Mouse (Mus musculus) thymus, adult 2 months (tissue): ENCODE results near the gene Gpd1l. TPM values are rescaled to one million over a fixed set of nuclear protein-coding genes. Genes with fewer than 3 reads are reported as not detected.

Experiments used
- DNase-seq: peaks from one replicate; pipeline ENCODE4 v3.0.0; 2021
- H3K27ac ChIP-seq: fragments of 200-500 bp; 2 replicates; pipeline ENCODE4 v1.5.1; 2012; ENCODE audit warnings: low read length, control low read depth; ENCODE audit not compliant: control insufficient read depth, insufficient read depth
- H3K27me3 ChIP-seq: fragments of 200-500 bp; 2 replicates; pipeline ENCODE4 v1.6.1; 2012; ENCODE audit warnings: mild to moderate bottlenecking, low read length, moderate library complexity, mixed read lengths; ENCODE audit not compliant: control insufficient read depth, insufficient read depth
- H3K36me3 ChIP-seq: fragments of 200-500 bp; 2 replicates; pipeline ENCODE4 v1.6.1; 2012; ENCODE audit warnings: mild to moderate bottlenecking, low read length, moderate library complexity; ENCODE audit not compliant: control insufficient read depth, insufficient read depth
- H3K4me1 ChIP-seq: fragments of 200-500 bp; replicated peaks from 2 replicates; pipeline ENCODE4 v1.6.1; 2012; ENCODE audit warnings: low read length; ENCODE audit not compliant: control insufficient read depth, insufficient read depth
- H3K4me3 ChIP-seq: fragments of 200-500 bp; 2 replicates; pipeline ENCODE4 v1.5.1; 2012; ENCODE audit warnings: mild to moderate bottlenecking, low read length, control low read depth, moderate library complexity; ENCODE audit not compliant: control insufficient read depth, insufficient read depth
- CTCF ChIP-seq: fragments of 200-500 bp; IDR thresholded peaks from 2 replicates; pipeline ENCODE4 v1.5.1; 2012; ENCODE audit warnings: mild to moderate bottlenecking, control low read depth, low read length, moderate library complexity, borderline replicate concordance; ENCODE audit not compliant: control insufficient read depth, poor library complexity, insufficient read depth; ENCODE audit errors: extremely low read depth
- POLR2A ChIP-seq: fragments of 200-500 bp; IDR thresholded peaks from 2 replicates; pipeline ENCODE4 v1.6.1; 2012; ENCODE audit warnings: mild to moderate bottlenecking, low read length, control low read depth, moderate library complexity; ENCODE audit not compliant: control insufficient read depth, poor library complexity, insufficient read depth; ENCODE audit errors: extremely low read depth
- WGBS: fragments of 180-500 bp; shearing (Covaris S2); methylation state at CpG from one replicate; pipeline ENCODE4 v1.1.7; 2018; 5-methylcytosine and 5-hydroxymethylcytosine counted together
- polyA plus RNA-seq: library from polyadenylated mRNA; depleted of rRNA; stranded (reverse); fragments of >200 nt; gene quantifications from 2 replicates; pipeline ENCODE4 v1.2.3, GENCODE M21; 2012

Gene Gpd1l
- polyA plus RNA-seq, 1 experiment, result 22.0 TPM

- H3K4me1 ChIP-seq, result peaks cover 24% of the 10 kb centered on the region
- H3K27me3 ChIP-seq, result no peaks in the 10 kb centered on the region
- no peaks in the 10 kb centered on the region for H3K36me3 ChIP-seq
- no peak for DNase-seq
- WGBS, result 87% methylated on average over 9 of the region's 9 CpGs
- TF ChIP-seq CTCF (no peak), POLR2A (no peak)
- no peak overlapping the region for H3K4me3 ChIP-seq
- H3K27ac ChIP-seq, result no peak overlapping the region
Observed at GRCm38 (mm10) chr9:114930464-114931090, 3.2 kb downstream of the Gpd1l start.

- DNase-seq, result no peak
- no peaks in the 10 kb centered on the region for H3K27me3 ChIP-seq
- WGBS, result 65% methylated on average over 5 of the region's 5 CpGs
- no peak overlapping the region for H3K4me3 ChIP-seq
- peaks cover 7% of the 10 kb centered on the region for H3K4me1 ChIP-seq
- TF ChIP-seq CTCF, result no peak
- no peak overlapping the region for H3K27ac ChIP-seq
- no peaks in the 10 kb centered on the region for H3K36me3 ChIP-seq
Observed at GRCm38 (mm10) chr9:114925571-114925970, 8.2 kb downstream of the Gpd1l start.

DNA sequence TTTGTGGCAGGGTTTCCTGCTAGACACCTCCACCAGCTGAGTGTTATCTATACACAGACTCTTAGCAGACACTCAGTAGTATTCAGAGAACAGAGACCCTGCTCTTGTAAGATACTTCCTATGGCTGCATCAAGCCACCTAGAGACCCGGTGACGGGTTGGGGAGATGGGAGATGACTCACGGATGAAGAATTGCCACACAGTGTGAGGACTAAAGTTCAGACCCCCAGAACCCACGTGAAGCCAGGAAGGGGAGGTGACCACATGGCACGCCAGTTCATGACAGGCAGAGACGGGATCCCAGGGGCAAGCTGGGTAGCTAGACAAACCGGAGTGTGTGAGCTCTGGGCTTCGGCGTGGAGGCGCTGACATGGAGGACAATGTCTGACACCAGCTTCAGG is 8.7 kb downstream of the Gpd1l start:
- no peak overlapping the region for H3K27ac ChIP-seq
- no peaks in the 10 kb centered on the region for H3K27me3 ChIP-seq
- no peak for TF ChIP-seq CTCF
- no peak for TF ChIP-seq POLR2A
- peaks cover 7% of the 10 kb centered on the region for H3K4me1 ChIP-seq
- H3K36me3 ChIP-seq, result no peaks in the 10 kb centered on the region
- H3K4me3 ChIP-seq, result no peak overlapping the region
- no peak for DNase-seq
- WGBS, result 87% methylated on average over 10 of the region's 10 CpGs

- Histone ChIP-seq H3K4me3 (no peak overlapping the region), H3K27ac (no peak overlapping the region), H3K36me3 (no peaks in the 10 kb centered on the region), H3K4me1 (peaks cover 7% of the 10 kb centered on the region), H3K27me3 (no peaks in the 10 kb centered on the region)
- TF ChIP-seq CTCF, result no peak
- TF ChIP-seq POLR2A, result no peak
- DNase-seq, result no peak
- WGBS, result 73% methylated on average over 5 of the region's 5 CpGs
Observed at GRCm38 (mm10) chr9:114924511-114924910, 9.3 kb downstream of the Gpd1l start.

GRCm38 (mm10) chr9:114922209-114922608 is 11.6 kb downstream of the Gpd1l start:
- H3K27me3 ChIP-seq, result no peaks in the 10 kb centered on the region
- no peak overlapping the region for H3K4me3 ChIP-seq
- TF ChIP-seq CTCF (no peak), POLR2A (no peak)
- H3K36me3 ChIP-seq, result peaks cover 2% of the 10 kb centered on the region
- no peak for DNase-seq
- H3K4me1 ChIP-seq, result peaks cover 7% of the 10 kb centered on the region
- no peak overlapping the region for H3K27ac ChIP-seq
- WGBS, result 90% methylated on average over 5 of the region's 5 CpGs

GRCm38 (mm10) chr9:114921352-114922081 is 12.3 kb downstream of the Gpd1l start:
- TF ChIP-seq CTCF, result no peak
- TF ChIP-seq POLR2A, result no peak
- peaks cover 7% of the 10 kb centered on the region for H3K4me1 ChIP-seq
- H3K4me3 ChIP-seq, result no peak overlapping the region
- no peak for DNase-seq
- 100% methylated on average over 2 of the region's 2 CpGs for WGBS
- H3K27me3 ChIP-seq, result no peaks in the 10 kb centered on the region
- peaks cover 8% of the 10 kb centered on the region for H3K36me3 ChIP-seq
- no peak overlapping the region for H3K27ac ChIP-seq
